Mouse (Mus musculus) MN1 (cell line): ENCODE data around the gene Itpr3.

Source experiments
- DNase-seq: peaks from one replicate; pipeline ENCODE4 v3.0.0-alpha.2; 2016; ENCODE audit warnings: low spot score

Gene Itpr3

GRCm38 (mm10) chr17:27119540-27119895, 62.4 kb downstream of the Itpr3 start:
- no peak for DNase-seq

GRCm38 (mm10) chr17:27119954-27120353, 62.9 kb downstream of the Itpr3 start:
- DNase-seq: no peak

GRCm38 (mm10) chr17:27120561-27121024, 63.5 kb downstream of the Itpr3 start:
- no peak for DNase-seq

- DNase-seq: no peak
Observed at GRCm38 (mm10) chr17:27121266-27121665, 64.2 kb downstream of the Itpr3 start.

GRCm38 (mm10) chr17:27121781-27122180, 64.7 kb downstream of the Itpr3 start:
- no peak for DNase-seq

GRCm38 (mm10) chr17:27122701-27123100, 65.6 kb downstream of the Itpr3 start:
- peak; percentile 76 for DNase-seq

GRCm38 (mm10) chr17:27123103-27123502, 66.0 kb downstream of the Itpr3 start:
- DNase-seq: no peak

- no peak for DNase-seq
Observed at GRCm38 (mm10) chr17:27123813-27124375, 66.8 kb downstream of the Itpr3 start.

- DNase-seq: peak; percentile 82
Observed at GRCm38 (mm10) chr17:27125185-27125584, 68.1 kb downstream of the Itpr3 start.

GRCm38 (mm10) chr17:27125669-27126202, 68.6 kb downstream of the Itpr3 start:
- no peak for DNase-seq

GRCm38 (mm10) chr17:27126974-27127373, 69.9 kb downstream of the Itpr3 start:
- no peak for DNase-seq

- DNase-seq: no peak
Observed at GRCm38 (mm10) chr17:27128189-27128588, 71.1 kb downstream of the Itpr3 start.

GRCm38 (mm10) chr17:27129291-27129690, 72.2 kb downstream of the Itpr3 start:
- no peak for DNase-seq

GRCm38 (mm10) chr17:27129819-27130218, 72.7 kb downstream of the Itpr3 start:
- no peak for DNase-seq

- peak; percentile 46 for DNase-seq
Observed at GRCm38 (mm10) chr17:27130246-27130645, 73.1 kb downstream of the Itpr3 start.

- DNase-seq: peak; percentile 64
Observed at GRCm38 (mm10) chr17:27131240-27131665, 74.1 kb downstream of the Itpr3 start.

GRCm38 (mm10) chr17:27132238-27132637, 75.1 kb downstream of the Itpr3 start:
- DNase-seq: no peak

GRCm38 (mm10) chr17:27133551-27134141, 76.5 kb downstream of the Itpr3 start, which contains the start of gene Uqcc2:
Gene Uqcc2 (minus strand): TSS chr17:27133916.
- peak; percentile 98 for DNase-seq

GRCm38 (mm10) chr17:27134187-27134586, 77.1 kb downstream of the Itpr3 start:
- no peak for DNase-seq

GRCm38 (mm10) chr17:27134715-27135114, 77.6 kb downstream of the Itpr3 start:
- no peak for DNase-seq

GRCm38 (mm10) chr17:27138396-27138795, 81.3 kb downstream of the Itpr3 start:
- DNase-seq: no peak

- DNase-seq: no peak
Observed at GRCm38 (mm10) chr17:27139304-27139703, 82.2 kb downstream of the Itpr3 start.

- peak; percentile 42 for DNase-seq
Observed at GRCm38 (mm10) chr17:27140262-27140661, 83.2 kb downstream of the Itpr3 start.
